Mouse (Mus musculus): ENCODE data around the gene Hrh2.

Hrh2 gene

GRCm38 (mm10) chr13:54192021-54192481 is at the start of gene Hrh2:
Gene Hrh2, plus strand, starts transcription at chr13:54192129.
- in situ Hi-C loops (cut with MseI, MboI): no loop called here

DNA sequence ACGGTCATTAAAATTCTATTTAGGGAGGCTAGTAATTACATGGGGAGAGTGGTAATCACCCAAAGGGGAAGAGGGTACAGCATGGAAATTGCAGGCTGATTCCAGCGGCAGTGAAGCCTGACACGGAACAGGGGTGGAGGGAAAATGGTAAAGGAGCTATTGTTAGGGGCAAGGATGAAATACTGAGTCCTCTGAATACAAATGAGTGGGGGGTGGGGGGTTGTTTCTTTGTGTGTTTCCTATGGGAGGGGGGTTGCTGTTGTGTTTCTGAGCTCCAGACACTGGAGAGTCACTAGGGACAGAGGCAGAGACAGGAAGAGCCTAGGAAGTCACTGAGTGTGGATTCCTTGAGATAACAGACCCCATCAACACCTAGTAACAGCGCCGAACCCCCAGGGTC is 48.1 kb upstream of the Hrh2 start:
- in situ Hi-C loops (cut with MseI, MboI): no loop called here

GRCm38 (mm10) chr13:54144624-54145023 is 47.3 kb upstream of the Hrh2 start:
- in situ Hi-C loops (cut with MseI, MboI): no loop called here

DNA sequence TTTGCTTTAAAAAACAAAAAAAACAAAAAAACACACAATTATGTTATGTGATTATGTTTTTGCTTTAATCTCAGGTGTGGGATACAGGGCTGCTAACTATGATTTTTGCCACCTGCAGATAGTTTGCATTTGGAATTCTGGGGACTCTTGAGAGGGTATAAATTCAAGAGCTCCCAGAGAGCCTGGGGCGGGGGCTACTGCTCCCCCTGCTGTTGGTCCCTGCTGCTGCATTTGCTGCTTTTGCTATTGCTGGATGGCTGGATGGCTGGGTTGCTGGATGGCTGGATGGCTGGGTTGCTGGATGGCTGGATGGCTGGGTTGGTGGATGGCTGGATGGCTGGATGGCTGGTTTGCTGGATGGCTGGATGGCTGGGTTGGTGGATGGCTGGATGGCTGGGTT is 44.6 kb upstream of the Hrh2 start:
- in situ Hi-C loops (cut with MseI, MboI): no loop called here

- in situ Hi-C loops (cut with MseI, MboI): no loop called here
Observed at GRCm38 (mm10) chr13:54152421-54152820, 39.5 kb upstream of the Hrh2 start.

DNA sequence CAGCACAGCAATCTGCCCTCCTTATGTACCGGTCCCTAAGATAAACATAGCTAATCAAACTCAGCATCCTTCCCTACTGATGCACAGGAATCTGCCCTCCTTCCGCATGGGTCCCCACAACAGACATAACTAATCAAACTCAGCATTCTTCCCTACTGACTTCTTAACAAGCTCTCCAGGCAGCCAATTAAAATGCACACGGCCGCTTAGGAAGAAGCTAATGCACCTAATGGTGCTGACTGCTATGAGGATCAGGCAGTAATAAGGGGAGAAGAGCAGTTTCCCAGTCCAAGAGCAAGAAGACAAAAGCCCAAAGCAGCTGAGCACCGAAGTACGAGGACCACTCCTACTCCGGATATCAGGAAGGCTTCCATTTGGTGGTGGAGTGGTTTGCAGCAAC is 39.0 kb upstream of the Hrh2 start:
- in situ Hi-C loops (cut with MseI, MboI): no loop called here

DNA sequence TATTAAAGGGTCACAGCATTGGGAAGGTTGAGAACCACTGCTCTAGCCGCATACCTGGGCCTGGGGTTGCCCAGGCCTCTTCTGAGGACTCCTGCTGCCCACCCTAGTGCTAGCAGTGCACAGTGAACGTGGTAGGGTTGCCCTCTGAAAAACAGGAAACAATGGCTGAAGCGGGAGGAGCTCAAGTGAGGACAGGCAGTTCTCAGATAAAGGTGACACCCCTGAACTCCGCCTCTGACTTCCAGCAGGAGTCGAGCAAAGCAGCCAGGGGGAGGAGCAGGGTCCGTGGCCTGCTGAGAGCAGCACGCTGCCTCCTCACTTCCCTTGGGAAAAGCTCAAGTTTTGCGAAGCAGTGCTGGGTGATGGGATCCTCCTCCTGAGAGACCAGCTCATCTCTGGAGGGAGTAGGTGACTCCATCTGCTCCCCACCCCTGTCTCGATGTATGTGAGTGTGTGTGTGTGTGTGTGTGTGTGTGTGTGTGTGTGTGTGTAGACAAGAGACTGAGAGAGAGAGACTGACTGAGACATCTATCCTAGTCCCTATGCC is 38.2 kb upstream of the Hrh2 start:
- in situ Hi-C loops (cut with MseI, MboI): no loop called here

DNA sequence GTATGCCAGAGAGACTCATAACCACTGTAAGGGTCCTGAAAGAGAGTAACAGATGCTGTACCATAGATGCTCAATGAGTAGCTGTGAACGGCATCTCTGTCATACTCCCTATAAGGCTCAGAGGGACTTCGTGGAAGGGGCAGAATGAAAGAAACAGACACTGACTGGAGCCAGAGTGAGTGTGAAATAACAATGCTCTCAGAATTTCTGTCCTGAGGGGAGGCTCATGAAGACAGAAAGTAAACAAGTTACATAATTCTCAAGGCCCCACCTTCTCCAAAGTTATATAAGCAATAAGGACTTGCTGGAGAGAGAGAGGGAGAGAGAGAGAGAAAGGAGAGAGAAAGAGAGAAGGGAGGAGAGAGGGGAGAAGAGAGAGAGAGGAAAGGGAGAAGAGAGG is 36.1 kb upstream of the Hrh2 start:
- in situ Hi-C loops (cut with MseI, MboI): no loop called here

DNA sequence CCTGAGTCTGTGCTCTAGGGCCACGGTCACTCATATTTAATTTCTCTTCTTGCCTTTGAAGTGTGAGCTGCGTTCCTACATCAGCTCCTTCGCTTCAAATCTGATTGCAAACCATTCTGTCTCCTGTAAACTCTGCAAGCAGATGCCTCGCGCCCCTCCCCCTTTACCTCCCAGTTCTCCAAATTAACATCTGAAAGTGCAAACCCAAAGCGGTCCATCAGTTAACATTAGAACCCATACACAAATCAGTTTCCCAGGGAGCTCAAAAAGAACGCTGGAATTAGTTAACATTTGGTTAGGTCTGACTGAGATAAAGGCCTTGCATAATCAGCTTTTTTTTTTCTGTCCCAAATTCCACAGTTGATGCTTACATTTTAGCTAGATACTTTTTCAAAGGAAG is 32.7 kb upstream of the Hrh2 start:
- in situ Hi-C loops (cut with MseI, MboI): no loop called here

- in situ Hi-C loops (cut with MseI, MboI): no loop called here
Observed at GRCm38 (mm10) chr13:54159756-54160155, 32.2 kb upstream of the Hrh2 start.

- in situ Hi-C loops (cut with MseI, MboI): no loop called here
Observed at GRCm38 (mm10) chr13:54160546-54160945, 31.4 kb upstream of the Hrh2 start.

GRCm38 (mm10) chr13:54161514-54161913 is 30.4 kb upstream of the Hrh2 start:
- in situ Hi-C loops (cut with MseI, MboI): no loop called here

- in situ Hi-C loops (cut with MseI, MboI): no loop called here
Observed at GRCm38 (mm10) chr13:54163363-54163762, 28.6 kb upstream of the Hrh2 start.

GRCm38 (mm10) chr13:54164462-54164861 is 27.5 kb upstream of the Hrh2 start:
- in situ Hi-C loops (cut with MseI, MboI): no loop called here

- in situ Hi-C loops (cut with MseI, MboI): no loop called here
Observed at GRCm38 (mm10) chr13:54165066-54165465, 26.9 kb upstream of the Hrh2 start.

DNA sequence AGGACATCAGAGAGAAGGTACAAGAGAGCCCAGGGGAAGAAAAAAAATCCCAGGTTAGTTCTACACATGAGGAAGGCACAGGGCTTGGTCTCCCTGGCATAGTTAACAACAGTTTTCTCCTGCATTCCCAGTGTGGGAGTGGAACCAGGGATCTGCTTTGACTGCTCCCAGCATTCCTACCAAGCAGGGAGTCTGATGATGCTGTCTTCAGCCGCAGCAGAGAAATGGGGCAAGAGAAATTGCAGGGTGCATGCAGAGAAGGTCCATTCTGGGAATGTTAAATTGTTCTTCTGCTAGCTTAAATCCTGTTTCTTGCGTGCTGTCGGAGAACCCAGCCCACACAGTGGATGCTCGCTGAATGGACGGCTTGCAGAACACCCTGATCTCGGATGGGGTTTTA is 26.2 kb upstream of the Hrh2 start:
- in situ Hi-C loops (cut with MseI, MboI): no loop called here

DNA sequence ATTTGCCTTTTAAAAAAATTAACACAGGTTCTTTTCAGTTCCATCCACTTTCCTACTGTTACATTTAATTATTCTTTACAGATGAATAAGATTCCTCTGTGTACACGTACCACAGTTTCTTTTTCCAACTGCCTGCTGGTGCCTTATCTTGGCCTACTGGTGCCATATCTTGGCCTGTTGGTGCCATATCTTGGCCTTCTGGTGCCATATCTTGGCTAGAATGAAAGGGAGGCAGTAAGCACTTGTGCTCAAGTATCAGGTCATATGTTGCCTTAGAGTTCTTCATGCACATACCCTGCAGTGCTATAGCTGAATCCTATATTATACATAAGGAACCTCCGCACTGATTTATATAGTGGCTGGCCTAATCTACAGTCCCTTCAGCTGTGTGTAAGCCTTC is 24.9 kb upstream of the Hrh2 start:
- in situ Hi-C loops (cut with MseI, MboI): no loop called here

GRCm38 (mm10) chr13:54168675-54169074 is 23.3 kb upstream of the Hrh2 start:
- in situ Hi-C loops (cut with MseI, MboI): no loop called here

DNA sequence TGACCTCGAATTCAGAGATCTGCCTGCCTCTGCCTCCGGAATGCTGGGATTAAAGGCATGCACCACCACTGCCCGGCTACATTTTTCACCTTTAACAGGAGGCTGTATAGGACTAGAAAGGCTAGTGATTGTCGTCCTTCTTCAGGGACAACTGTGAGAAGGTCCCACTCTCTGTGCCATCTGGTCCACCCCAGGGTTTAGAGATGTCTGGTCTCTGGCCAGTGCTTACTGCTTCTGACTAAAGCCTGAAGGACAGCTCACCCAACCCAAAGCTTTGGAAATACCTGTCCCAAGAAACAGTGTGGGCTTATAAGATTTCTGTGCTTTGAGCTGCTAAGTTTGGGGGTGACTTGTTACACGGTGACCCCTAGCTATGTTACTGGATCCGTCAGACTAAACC is 21.6 kb upstream of the Hrh2 start:
- in situ Hi-C loops (cut with MseI, MboI): no loop called here

DNA sequence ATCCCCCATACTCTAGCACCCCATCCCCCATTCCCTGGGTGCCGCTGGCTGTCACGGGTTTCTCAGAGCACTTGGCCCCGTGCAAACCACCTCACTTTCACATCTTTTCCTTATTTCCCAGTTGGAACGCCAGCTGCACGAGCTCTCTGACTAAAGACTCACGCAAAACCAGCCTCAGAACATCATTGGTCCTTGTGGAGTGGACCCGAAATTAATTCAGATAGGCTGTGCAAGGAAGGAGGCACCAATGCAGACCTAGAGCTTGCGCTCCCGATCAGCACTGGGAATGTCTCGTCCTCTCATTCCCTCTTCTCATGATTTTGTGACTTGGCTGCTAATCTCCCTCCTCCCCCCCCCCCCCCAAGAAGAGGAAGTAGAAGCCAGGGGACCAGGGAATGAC is 20.6 kb upstream of the Hrh2 start:
- in situ Hi-C loops (cut with MseI, MboI): no loop called here

GRCm38 (mm10) chr13:54171761-54172160 is 20.2 kb upstream of the Hrh2 start:
- in situ Hi-C loops (cut with MseI, MboI): no loop called here

- in situ Hi-C loops (cut with MseI, MboI): no loop called here
Observed at GRCm38 (mm10) chr13:54173941-54174340, 18.0 kb upstream of the Hrh2 start.

DNA sequence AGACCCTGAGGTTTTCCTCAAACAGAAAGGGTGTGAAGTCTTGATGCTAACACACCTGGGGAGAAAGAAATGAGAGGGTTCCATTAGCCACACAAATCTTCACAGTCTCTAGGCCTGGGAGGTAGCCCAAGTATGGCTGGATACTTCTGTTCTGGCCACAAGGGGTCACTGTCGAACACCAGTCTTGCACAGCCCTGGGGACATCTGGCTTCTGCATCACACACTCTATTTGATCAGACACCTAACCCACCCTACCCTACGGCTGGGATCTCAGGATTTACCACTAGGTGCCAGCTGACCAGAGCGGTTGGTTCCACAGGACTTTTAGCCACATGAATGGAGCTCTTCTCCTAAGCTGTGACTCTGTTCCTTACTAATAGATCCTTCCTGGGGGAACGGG is 17.2 kb upstream of the Hrh2 start:
- in situ Hi-C loops (cut with MseI, MboI): no loop called here

DNA sequence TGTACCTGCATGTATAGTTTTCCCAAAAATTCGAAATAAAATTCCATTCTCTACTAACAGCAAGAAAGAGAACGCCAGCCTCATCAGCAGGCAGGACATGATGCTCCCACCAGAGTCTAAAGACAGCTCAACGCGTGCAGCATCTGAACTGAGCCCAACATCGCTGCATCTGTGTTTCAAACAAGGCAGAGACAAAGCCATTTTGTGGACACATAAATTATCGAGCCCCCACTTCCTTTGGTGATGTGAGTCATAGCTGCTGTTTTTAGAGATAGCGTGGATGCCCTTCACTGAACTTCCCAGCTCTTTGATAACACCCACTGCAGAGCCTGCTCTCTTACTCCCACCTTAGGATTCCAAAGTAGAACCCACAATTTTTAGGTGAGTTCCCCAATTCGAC is 16.5 kb upstream of the Hrh2 start:
- in situ Hi-C loops (cut with MseI, MboI): no loop called here

All from mouse trophoblast stem cell (cell line).